Mouse (Mus musculus) heart, embryonic 11.5 days (tissue): ENCODE data around the gene Gstm5. TPM values are rescaled to one million over a fixed set of nuclear protein-coding genes. Genes with fewer than 3 reads are reported as not detected.
A peak's percentile ranks its signal among the peaks of the same experiment; 100 is the strongest.
"Not testable (repeated sequence)": the region's sequence is repeated elsewhere in the genome, so short reads cannot be mapped to it uniquely, and the experiment has no call there.

Experiments used
- ATAC-seq: fragments of 200-750 bp; cut with Nextera tagmentation; replicated peaks from 2 replicates; pipeline ENCODE4 v1.8.0; 2017; ENCODE audit warnings: moderate library complexity; ENCODE audit not compliant: insufficient number of reproducible peaks, low FRiP score, low TSS enrichment
- H3K27ac ChIP-seq: fragments of 300-500 bp; sonication (generic); 2 replicates; pipeline ENCODE4 v1.5.1; 2014; ENCODE audit warnings: mild to moderate bottlenecking, low read depth, low read length
- H3K27me3 ChIP-seq: fragments of 300-500 bp; sonication (generic); 2 replicates; pipeline ENCODE4 v1.6.1; 2014; ENCODE audit warnings: mild to moderate bottlenecking, low read length, mixed read lengths; ENCODE audit not compliant: control insufficient read depth, insufficient read depth
- H3K36me3 ChIP-seq: fragments of 300-500 bp; sonication (generic); 2 replicates; pipeline ENCODE4 v1.6.1; 2014; ENCODE audit warnings: mild to moderate bottlenecking, low read length, moderate library complexity, mixed read lengths; ENCODE audit not compliant: control insufficient read depth, insufficient read depth
- H3K4me1 ChIP-seq: fragments of 300-500 bp; sonication (generic); 2 replicates; pipeline ENCODE4 v1.6.1; 2014; ENCODE audit warnings: low read length; ENCODE audit not compliant: control insufficient read depth, insufficient read depth
- H3K4me2 ChIP-seq: fragments of 300-500 bp; sonication (generic); 2 replicates; pipeline ENCODE4 v1.6.1; 2014; ENCODE audit warnings: mild to moderate bottlenecking, moderate library complexity
- H3K4me3 ChIP-seq: fragments of 300-500 bp; sonication (generic); 2 replicates; pipeline ENCODE4 v1.5.1; 2014; ENCODE audit warnings: low read depth, low read length
- H3K9ac ChIP-seq: fragments of 300-500 bp; sonication (generic); 2 replicates; pipeline ENCODE4 v1.6.1; 2014; ENCODE audit warnings: mild to moderate bottlenecking, low read depth, low read length, moderate library complexity
- H3K9me3 ChIP-seq: fragments of 300-500 bp; sonication (generic); replicated peaks from 2 replicates; pipeline ENCODE4 v1.6.1; 2016; ENCODE audit warnings: low read length; ENCODE audit not compliant: control insufficient read depth
- WGBS: fragments of 180-500 bp; shearing (Covaris S2); extraction: QIAGEN DNeasy Blood & Tissue Kit; methylation state at CpG from one replicate; pipeline ENCODE4 v1.1.7; 2014; ENCODE audit not compliant: insufficient replicate concordance; 5-methylcytosine and 5-hydroxymethylcytosine counted together
- polyA plus RNA-seq: library from polyadenylated mRNA; unstranded; fragments of >200 nt; fragmentation: Nextera tagmentation; extraction: Ambion mirVana; gene quantifications from 2 replicates; pipeline ENCODE4 v1.2.1, GENCODE M21; 2014

The Gstm5 gene
- polyA plus RNA-seq, 1 experiment from 2014 or later, result 131 TPM

DNA sequence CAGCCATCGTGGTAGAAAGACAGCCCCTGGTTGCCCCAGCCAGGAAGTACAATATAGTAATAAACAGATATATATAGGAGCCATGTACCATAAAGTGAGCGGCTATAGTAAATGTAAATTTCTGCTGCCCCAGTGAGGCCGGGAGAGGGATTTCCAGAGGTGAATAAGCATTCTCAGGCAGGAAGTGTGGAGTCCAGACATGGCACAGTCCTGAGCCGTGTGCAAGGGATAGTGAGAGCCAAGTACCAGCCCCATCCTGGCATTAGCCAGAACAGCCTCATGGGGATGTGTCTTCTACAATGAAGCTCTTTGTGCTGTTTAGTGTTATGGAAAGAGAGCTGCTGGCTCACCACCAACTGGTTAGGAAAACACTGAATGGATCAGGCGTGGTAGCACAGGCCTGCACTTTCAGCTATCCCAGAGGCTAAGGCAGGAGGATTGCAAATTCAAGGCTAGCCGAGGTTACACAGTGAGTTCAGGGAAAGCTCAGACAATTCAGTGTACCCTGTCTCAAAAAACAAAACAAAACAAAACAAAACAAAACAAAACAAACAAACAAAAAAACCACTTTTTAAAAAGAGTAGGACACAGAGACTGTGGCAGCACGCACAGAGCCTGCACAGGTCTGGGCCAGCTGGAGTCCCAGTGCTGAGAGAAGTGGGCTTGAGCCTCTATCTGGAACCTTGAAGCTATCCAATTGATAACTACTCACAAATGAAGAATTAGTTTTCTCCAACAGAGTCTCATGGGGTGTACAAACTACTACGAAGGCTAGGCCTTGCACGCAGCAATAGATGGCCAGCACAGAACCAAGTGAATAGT lies 7.7 kb upstream of the Gstm5 start:
- H3K9ac ChIP-seq, result no peak overlapping the region
- no peaks in the 10 kb centered on the region for H3K9me3 ChIP-seq
- H3K4me3 ChIP-seq, result no peak overlapping the region
- H3K27me3 ChIP-seq, result no peaks in the 10 kb centered on the region
- no peak overlapping the region for H3K4me2 ChIP-seq
- no peak overlapping the region for H3K27ac ChIP-seq
- no peaks in the 10 kb centered on the region for H3K36me3 ChIP-seq
- WGBS, result 87% methylated on average over 9 of the region's 9 CpGs
- no peak for ATAC-seq
- no peaks in the 10 kb centered on the region for H3K4me1 ChIP-seq

DNA sequence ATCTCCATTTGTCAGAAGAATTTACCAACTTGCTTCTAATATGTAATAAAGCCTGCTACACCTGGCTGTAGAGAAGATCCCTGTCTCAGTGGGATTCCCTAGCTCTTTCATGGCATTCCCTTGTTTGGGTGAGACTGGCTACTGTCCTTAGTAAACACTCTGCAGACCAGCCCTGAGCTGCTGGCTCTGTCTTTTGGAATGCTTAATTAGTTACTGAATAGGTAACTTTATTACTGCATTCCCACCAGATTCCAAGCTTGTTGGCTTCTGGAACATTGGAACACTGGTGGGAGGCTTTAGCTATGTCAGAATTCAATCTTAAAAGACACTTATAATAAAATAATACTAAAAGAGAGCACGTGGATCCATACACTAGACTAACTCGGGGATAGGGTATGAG lies 6.4 kb upstream of the Gstm5 start:
- not testable (repeated sequence) for ATAC-seq, H3K27me3 ChIP-seq, H3K9me3 ChIP-seq, H3K27ac ChIP-seq, H3K4me1 ChIP-seq, H3K9ac ChIP-seq, H3K4me3 ChIP-seq, H3K36me3 ChIP-seq, H3K4me2 ChIP-seq
- 80% methylated on average over 2 of the region's 2 CpGs for WGBS

DNA sequence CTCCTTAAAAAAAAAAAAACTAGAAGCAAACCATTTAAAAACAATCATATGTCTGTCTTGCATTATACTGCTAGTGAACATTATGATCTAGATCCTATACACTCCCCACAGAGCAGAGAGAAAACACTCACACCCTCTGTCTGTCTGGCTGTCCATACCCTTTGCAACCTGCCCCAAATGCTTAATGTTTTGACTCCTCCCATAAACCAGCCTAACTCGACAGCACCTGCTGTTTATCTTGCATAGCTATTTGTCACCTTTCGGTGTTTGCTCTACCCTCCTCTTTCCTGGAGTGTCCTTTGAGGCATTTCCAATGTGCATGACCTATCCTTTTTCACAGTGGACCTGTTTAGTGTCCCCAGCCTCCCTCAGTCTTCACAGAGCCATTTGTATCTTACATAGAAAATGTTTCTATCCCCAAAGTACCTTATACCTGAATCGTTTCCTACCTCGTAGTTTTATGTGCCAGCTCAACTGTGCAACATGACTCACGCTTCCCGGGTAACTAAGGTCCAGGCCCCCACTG lies 364 bp upstream of the Gstm5 start:
- Histone ChIP-seq H3K27ac (no peak overlapping the region), H3K4me2 (peak overlapping the region; percentile 91), H3K9me3 (no peaks in the 10 kb centered on the region), H3K9ac (peak overlapping the region; percentile 84; the same call in 1 of the 2 replicates), H3K4me3 (peak overlapping the region; percentile 75), H3K36me3 (no peaks in the 10 kb centered on the region), H3K27me3 (no peaks in the 10 kb centered on the region), H3K4me1 (peaks cover 6% of the 10 kb centered on the region; the same call in 1 of the 2 replicates)
- WGBS, result 10% methylated on average over 6 of the region's 6 CpGs
- ATAC-seq, result no peak

DNA sequence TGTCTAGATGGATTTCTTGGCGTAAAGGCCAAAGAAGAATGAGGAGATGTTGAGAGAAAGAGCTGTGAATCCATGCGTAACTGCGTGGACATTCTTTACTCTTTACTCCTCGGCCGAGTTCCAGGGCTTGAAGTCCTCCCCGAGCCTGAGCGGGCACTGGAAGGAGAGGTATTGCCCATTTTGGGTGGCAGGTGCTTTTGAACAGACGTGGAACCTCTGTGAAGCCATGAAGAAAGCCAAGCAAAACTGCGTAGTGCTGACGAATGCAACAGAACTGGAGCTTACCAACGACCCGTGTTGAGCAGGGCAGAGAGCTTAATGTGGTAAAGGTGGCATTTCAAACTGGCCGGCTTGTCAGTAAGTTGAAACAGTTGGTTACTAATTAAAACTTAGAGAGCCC lies 3.1 kb downstream of the Gstm5 start:
- H3K9ac ChIP-seq, result no peak overlapping the region
- H3K4me2 ChIP-seq, result no peak overlapping the region
- 88% methylated on average over 13 of the region's 13 CpGs for WGBS
- peaks cover 11% of the 10 kb centered on the region; the same call in 1 of the 2 replicates for H3K4me1 ChIP-seq
- H3K27ac ChIP-seq, result no peak overlapping the region
- no peaks in the 10 kb centered on the region for H3K27me3 ChIP-seq
- ATAC-seq, result no peak
- H3K9me3 ChIP-seq, result no peaks in the 10 kb centered on the region
- no peaks in the 10 kb centered on the region for H3K36me3 ChIP-seq
- no peak overlapping the region for H3K4me3 ChIP-seq

DNA sequence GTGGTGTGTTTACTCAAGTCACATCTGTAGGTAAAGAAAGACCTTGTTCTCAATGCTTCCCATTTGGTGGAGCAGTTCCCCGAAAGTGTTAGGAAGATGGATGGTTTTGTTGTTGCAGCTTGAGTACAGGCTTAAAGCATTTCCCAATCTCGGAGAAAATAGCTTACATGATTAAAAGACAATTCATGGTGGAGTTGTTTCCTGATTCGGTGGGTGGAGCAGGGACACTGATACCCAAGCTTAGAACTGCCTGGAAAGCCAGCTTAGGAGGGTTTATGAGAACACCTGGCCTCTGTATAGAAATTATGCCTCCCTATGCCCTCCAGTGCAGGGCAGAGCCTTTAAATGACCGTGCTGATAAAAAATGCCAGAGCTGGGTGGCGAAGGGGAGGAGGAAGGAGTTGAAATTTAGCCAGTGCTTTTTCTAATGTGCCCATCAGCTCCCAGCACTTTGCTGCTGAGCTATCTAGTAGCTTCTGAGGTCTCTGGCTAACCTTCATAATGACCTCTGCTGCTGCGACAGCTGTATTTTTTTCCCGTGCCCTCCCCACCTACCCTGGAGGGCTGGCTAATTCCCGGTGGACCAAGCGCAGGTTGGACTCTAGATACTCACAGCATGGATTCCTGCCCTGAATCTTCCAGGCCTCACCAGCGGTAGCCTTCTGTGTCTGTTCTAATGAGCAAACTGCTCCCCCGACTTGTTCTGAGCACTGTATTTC lies 5.5 kb downstream of the Gstm5 start:
- peaks cover 9% of the 10 kb centered on the region; the same call in 1 of the 2 replicates for H3K4me1 ChIP-seq
- H3K27me3 ChIP-seq, result no peaks in the 10 kb centered on the region
- H3K36me3 ChIP-seq, result no peaks in the 10 kb centered on the region
- no peak overlapping the region for H3K27ac ChIP-seq
- H3K9me3 ChIP-seq, result no peaks in the 10 kb centered on the region
- H3K9ac ChIP-seq, result no peak overlapping the region
- H3K4me3 ChIP-seq, result no peak overlapping the region
- ATAC-seq, result no peak
- WGBS, result 59% methylated on average over 11 of the region's 11 CpGs
- no peak overlapping the region for H3K4me2 ChIP-seq

DNA sequence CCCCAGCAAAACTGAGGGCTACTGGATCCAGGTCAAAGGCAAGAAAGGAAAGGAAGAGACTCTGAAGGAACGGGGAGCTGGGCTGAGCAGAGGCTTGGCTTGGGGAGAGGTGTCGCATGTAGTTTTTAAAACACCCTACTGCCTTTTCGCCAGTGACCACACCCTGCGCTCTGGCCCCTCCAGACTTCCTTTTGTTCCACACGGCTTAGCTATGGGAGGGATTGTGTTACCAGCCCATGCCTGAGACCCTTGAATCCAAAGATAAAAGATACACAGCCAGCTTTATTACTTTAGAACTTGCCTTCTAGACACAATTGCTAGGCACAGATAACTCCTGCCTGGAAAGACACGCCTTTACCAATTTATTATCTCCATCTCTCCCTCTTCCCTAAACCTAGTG lies 10.3 kb downstream of the Gstm5 start:
- Histone ChIP-seq H3K27ac (no peak overlapping the region), H3K9me3 (no peaks in the 10 kb centered on the region), H3K36me3 (no peaks in the 10 kb centered on the region), H3K4me2 (no peak overlapping the region), H3K4me3 (no peak overlapping the region), H3K27me3 (no peaks in the 10 kb centered on the region), H3K4me1 (peaks cover 5% of the 10 kb centered on the region; the same call in 1 of the 2 replicates), H3K9ac (no peak overlapping the region)
- WGBS, result 57% methylated on average over 6 of the region's 6 CpGs
- ATAC-seq, result no peak

DNA sequence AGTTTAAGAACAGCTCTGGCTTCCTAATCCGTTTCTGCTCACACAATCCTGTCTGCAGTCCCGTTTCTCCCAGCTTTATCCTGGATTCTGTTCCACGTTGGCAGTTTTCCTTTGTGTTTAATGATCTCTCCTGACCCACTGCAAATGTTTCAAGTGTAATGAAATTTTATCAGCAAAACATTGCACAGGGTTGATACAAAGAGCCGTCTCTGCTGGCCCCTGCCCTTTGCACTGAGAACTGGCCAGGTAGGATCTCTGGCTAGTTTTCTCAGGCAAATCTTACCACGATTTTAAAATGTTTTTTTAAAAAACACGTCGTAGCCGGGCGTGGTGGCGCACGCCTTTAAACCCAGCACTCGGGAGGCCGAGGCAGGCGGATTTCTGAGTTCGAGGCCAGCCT lies 21.1 kb downstream of the Gstm5 start:
- 78% methylated on average over 15 of the region's 15 CpGs for WGBS
- H3K4me3 ChIP-seq, result no peak overlapping the region
- H3K27me3 ChIP-seq, result no peaks in the 10 kb centered on the region; the same call in 1 of the 2 replicates
- H3K4me2 ChIP-seq, result no peak overlapping the region
- H3K9me3 ChIP-seq, result no peaks in the 10 kb centered on the region
- no peak overlapping the region for H3K27ac ChIP-seq
- H3K9ac ChIP-seq, result no peak overlapping the region
- ATAC-seq, result no peak
- H3K36me3 ChIP-seq, result no peaks in the 10 kb centered on the region
- no peaks in the 10 kb centered on the region for H3K4me1 ChIP-seq

DNA sequence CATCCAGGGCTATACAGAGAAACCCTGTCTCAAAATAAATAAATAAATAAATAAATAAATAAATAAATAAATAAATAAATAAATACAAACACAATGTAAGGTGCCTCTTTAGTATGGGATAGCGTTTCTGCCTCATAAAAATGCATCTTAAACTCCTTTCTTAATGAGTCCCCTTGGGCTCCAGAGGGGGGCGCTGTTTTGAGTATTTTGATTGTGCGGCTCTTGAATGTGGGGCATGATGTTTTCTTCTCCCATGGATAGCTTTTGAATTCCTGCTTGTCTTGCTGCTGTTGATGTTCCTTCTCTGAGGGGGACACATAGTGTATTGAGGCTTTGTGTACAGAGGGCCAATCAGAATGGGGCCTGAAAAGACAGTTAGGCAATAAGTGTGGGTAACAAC lies 21.5 kb downstream of the Gstm5 start:
- Histone ChIP-seq H3K27ac (no peak overlapping the region), H3K9ac (no peak overlapping the region), H3K36me3 (no peaks in the 10 kb centered on the region), H3K4me1 (no peaks in the 10 kb centered on the region), H3K4me3 (no peak overlapping the region), H3K9me3 (no peaks in the 10 kb centered on the region), H3K4me2 (no peak overlapping the region), H3K27me3 (no peaks in the 10 kb centered on the region; the same call in 1 of the 2 replicates)
- WGBS, result 77% methylated on average over 3 of the region's 3 CpGs
- no peak for ATAC-seq
